Mouse (Mus musculus): Measurements from ENCODE around the gene Dusp28.

DNA sequence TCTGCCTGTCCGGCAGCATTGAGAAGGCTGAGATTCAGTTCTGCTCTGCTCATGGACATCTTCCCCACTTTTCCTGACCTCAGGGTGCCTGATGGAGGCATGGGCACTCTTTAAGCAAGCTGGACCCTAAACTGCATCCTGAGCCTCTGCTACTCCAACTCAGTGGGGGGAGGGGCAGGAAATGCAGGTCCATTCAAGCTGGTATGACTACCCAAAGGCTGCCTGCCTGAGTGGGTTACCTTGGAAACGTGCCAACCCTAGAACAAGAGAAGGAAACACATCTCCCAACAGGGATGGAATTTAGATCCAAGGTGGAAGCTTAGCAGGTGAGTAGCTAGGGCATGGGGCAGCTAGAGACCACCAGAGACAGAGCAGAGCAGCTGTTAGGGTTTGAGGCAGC lies 40.6 kb upstream of the Dusp28 start:
- TF ChIP-seq POLR2A (IDR thresholded peaks at IDR 0.05; ENCODE audit: low read depth, low read length), result no peak
- TF ChIP-seq EP300 (IDR thresholded peaks at IDR 0.05; ENCODE audit: low read length), result no peak
- TF ChIP-seq BHLHE40 (IDR thresholded peaks at IDR 0.05; ENCODE audit: low read depth, low read length), result no peak
- TF ChIP-seq MAX (IDR thresholded peaks at IDR 0.05; ENCODE audit: low read length), result no peak
- no peak for TF ChIP-seq TCF12 (IDR thresholded peaks at IDR 0.05; ENCODE audit: low read depth, low read length)
- TF ChIP-seq CTCF (conservative IDR thresholded peaks at IDR 0.05 in 1 of 2, IDR thresholded peaks at IDR 0.05 in 1 of 2; ENCODE audit: low read depth in 2 of 2, low read length in 2 of 2), result no peak
- no peak for TF ChIP-seq ZC3H11A (IDR thresholded peaks at IDR 0.05; ENCODE audit: low read depth, low read length)
- no peak for TF ChIP-seq MAFK (IDR thresholded peaks at IDR 0.05; ENCODE audit: insufficient replicate concordance, low read length)
- TF ChIP-seq JUND (conservative IDR thresholded peaks at IDR 0.05; ENCODE audit: low read depth, low read length), result no peak
- no peak for TF ChIP-seq HCFC1 (IDR thresholded peaks at IDR 0.05; ENCODE audit: low read depth, low read length)
- TF ChIP-seq ZKSCAN1 (IDR thresholded peaks at IDR 0.05; ENCODE audit: borderline replicate concordance, low read depth, low read length), result no peak
- TF ChIP-seq ZNF384 (IDR thresholded peaks at IDR 0.05; ENCODE audit: low read depth, low read length), result no peak
- TF ChIP-seq KAT2A (IDR thresholded peaks at IDR 0.05; ENCODE audit: insufficient replicate concordance, low read length), result no peak

Data from CH12.LX (cell line).